Mouse (Mus musculus): Measurements from ENCODE around the gene Cox4i2. TPM values are rescaled to one million over a fixed set of nuclear protein-coding genes. Genes with fewer than 3 reads are reported as not detected.

The Cox4i2 gene
- 5.6 and 6.5 TPM in 2 replicates for polyA plus RNA-seq (2015; fragmentation: Nextera tagmentation; extraction: Ambion mirVana)

- DNase-seq (ENCODE audit: low spot score) = peak; percentile 45
Measured at GRCm38 (mm10) chr2:152753944-152754711, at the start of gene Cox4i2. Cox4i2 (plus strand) TSS chr2:152754173.

DNA sequence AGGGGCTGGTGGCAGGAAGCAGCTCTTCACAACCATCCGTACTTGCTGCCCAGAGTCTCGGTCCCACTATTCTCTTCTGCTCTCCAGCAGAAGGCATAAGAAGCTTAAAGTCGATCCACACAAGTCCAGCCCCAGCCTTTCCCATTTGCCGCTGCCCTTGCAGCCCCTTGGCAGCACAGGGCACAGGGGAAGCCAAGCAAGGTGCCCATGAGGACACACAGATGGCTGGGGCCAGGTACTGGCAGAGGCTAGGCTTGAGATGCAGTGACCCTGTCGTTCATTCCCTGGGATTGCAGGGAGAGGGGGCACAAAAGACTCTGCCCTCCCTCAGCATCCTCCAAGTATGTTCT lies 49.7 kb upstream of the Cox4i2 start:
- no peak for DNase-seq (ENCODE audit: low spot score)

- no peak for DNase-seq (ENCODE audit: low spot score)
Measured at GRCm38 (mm10) chr2:152704811-152705370, 49.1 kb upstream of the Cox4i2 start.

- no peak for DNase-seq (ENCODE audit: low spot score)
Measured at GRCm38 (mm10) chr2:152705993-152706571, 47.9 kb upstream of the Cox4i2 start.

- no peak for DNase-seq (ENCODE audit: low spot score)
Measured at GRCm38 (mm10) chr2:152707186-152707585, 46.8 kb upstream of the Cox4i2 start.

DNA sequence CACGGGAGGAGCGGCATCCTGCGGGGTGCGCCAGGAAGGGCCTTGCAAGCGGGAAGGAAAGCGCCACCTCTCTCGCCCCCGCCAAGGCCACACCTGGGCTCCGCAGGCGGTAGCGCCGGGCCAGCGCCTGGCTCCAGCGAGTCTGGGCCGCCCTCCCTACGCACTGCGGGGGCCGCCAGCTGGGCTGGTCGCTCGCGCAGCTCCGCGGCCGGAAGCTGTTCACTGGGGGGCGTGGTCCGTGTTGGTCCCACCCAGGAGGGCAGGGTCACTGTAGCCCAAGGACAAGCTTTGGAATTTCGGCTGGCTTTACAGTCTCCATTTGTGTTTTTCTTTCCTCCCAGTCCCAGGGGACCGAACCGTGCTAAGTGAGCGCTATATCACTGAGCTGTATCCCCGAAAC lies 46.3 kb upstream of the Cox4i2 start:
- DNase-seq (ENCODE audit: low spot score) = no peak

GRCm38 (mm10) chr2:152709066-152709465 lies 44.9 kb upstream of the Cox4i2 start:
- no peak for DNase-seq (ENCODE audit: low spot score)

DNA sequence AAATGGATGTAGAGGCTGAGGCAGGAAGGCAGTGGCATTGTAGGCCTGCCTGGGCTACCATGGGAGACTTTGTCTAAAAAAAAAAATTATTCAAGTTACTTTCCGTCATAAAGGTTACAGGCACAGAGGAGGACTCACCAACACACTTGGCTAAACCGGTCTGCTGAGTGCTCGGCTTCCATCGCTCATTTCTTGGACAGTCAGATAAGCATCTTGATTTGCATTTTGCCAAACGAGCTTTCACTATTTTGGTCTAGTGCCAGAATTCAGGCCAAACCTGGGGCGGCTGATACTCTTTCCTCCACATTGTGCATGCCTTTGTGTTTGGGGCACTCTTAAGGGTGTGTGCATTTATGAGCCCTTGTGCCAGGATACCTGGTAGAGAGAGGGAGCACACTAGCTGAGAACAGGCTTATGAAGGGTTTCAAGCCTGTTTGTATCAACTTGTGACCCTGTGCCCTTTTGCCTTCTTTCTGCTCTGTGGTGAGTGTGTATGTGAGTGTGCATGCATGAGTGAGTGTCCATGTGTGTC lies 37.7 kb upstream of the Cox4i2 start:
- no peak for DNase-seq (ENCODE audit: low spot score)

DNA sequence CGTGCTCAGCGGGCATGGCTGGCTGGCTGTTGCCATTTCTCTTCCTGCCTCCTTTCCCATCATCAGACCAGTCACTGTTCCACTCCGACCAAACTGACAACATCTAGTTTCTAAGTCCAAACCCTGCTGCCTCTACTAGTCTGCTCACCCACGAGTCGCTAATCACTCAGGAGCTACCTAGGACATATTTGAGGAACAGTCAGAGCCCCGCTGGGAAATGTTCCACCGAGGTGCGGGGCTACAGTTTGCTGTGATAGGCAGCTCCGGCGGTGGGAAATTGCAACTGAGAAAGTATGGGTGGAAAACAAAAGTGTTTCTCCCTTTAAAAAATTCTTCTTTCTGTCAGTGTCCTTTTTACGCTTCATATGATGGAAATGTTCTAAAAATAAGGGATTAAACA lies 36.3 kb upstream of the Cox4i2 start:
- no peak for DNase-seq (ENCODE audit: low spot score)

DNA sequence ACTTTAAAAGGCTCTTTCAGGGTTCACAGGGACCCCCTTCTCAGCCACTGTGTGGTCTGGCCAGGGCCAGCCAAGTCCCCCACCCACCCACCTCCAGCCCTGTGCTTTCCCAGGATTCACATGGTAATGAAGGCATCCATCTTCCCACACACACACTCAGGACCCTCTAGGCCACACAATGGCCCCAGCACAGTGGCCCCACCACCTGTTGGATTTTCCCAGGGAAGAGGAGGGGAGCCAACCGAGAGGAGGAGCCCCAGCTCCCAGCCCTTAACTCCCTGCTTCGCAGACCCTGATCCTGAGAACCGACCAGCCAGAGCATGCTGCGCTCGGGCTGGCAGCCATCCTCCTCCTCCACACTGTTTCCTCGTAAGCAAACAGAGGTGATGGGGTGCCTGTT lies 35.9 kb upstream of the Cox4i2 start:
- DNase-seq (ENCODE audit: low spot score) = no peak

DNA sequence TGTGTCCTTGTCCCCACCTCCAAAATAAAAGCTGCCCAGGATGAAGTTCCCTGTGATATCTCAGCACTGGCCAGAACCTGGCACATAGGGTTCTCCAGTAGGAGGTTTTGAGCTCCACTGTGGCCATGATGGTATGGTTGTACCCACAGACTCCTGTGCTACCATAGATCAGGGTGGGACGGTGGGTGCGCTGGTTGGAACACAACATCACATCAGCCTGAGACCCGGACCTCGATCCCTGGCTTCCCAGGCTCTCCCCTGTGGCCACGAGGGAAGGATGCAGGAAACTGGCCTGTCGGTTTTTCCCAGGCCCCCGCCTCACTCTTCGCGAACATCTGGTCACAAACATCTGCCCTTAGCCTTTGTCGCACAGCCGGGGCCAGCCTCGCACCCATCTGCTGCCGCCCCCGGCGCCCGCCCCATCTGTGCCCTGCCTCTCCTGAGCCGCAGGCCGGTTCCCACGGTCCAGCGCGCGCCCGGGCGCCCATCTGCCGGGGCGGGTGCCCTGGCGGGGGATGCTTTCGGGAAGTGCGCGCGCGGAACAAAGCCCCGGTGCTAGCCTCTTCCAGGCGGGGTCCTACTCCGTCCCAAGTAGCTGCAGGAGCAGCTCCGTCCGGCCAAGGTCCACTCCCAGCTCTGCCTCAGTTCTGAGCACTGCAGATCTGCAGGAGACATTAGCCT lies 30.2 kb upstream of the Cox4i2 start:
- DNase-seq (ENCODE audit: low spot score) = peak; percentile 14

- DNase-seq (ENCODE audit: low spot score) = no peak
Measured at GRCm38 (mm10) chr2:152724332-152724723, 29.6 kb upstream of the Cox4i2 start.

GRCm38 (mm10) chr2:152725178-152725750 lies 28.7 kb upstream of the Cox4i2 start:
- no peak for DNase-seq (ENCODE audit: low spot score)

GRCm38 (mm10) chr2:152726213-152726612 lies 27.8 kb upstream of the Cox4i2 start:
- DNase-seq (ENCODE audit: low spot score) = no peak

DNA sequence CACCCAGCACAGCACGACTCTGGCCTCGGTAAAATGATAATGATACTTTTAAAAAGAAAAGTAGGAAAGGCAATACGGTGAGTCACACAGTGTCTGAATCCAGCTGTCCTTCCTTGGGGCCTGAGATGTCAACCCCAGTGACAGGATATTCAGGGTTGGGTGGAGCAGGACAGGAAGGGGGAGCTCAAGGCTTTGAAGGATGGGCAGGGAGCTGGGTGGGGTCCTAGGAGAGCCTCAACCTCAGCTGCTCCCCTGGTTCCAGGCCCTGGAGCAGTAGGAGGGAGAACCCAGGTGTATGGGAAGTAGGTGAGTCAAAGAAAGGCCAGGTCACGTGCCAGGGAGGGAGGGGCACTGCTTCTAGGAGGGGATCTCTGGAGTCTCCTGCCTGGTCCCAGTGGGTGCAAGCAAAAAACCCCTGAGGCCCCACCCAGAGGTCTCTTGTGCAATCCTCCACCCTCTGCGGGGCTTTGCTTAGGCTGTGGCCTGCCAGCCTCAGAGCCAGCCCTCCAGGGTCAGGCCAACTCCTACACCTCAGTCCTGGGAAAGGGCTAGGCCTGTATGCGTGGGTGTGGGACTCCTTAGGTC lies 27.1 kb upstream of the Cox4i2 start:
- no peak for DNase-seq (ENCODE audit: low spot score)

DNA sequence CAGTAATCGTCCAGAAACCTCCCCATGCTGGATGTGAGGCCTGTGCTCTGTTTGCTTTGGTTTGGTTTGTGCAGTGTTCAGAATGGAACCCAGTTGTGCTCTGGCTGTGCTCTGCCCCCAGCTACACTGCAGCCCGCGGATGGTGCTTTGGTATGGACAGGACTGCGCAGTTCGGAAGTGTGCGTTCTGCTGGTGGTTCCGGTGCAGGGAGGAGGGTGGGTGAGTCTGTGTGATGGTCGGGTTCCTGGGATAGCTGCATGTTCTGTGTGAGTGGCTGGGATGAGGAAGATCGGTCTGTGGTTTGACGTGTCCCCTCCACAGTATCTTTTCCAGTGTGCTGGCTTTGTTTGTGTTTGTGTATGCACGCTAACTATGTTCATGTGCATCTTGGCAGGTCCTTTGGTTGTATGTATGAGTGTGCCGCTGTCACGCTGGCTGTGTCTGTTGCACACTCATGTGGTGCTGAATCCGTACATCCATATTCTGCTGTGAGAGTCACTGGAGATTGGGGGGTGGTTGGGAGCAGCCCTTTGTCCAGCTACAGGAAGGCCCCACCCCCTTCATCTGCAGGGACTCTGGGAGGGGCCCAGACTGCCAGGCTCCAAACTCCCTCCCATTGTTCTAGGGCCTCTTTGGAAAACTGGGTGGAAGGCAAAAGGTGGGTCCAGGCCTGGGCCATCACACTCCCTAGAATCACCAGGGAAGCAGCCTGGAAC lies 26.0 kb upstream of the Cox4i2 start:
- DNase-seq (ENCODE audit: low spot score) = no peak

DNA sequence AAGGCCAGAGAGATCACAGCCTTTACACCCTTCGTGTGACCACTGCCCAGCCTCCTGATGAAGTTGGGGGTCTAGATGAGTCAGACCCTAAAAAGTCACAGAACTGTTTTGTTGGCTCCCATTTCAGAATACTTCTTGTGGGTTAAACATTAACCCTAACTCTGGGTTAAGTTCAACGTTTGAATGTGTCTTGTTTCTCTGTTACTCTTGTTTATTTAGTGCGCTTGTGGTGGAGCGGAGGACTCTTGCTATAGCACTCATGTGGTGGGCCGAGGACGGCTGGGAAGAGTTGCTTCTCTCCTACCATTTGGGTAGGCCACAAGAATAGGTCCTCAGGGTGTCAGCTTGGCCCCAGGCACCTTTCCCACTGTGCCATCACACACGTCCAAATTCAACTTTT lies 25.4 kb upstream of the Cox4i2 start:
- DNase-seq (ENCODE audit: low spot score) = no peak

DNA sequence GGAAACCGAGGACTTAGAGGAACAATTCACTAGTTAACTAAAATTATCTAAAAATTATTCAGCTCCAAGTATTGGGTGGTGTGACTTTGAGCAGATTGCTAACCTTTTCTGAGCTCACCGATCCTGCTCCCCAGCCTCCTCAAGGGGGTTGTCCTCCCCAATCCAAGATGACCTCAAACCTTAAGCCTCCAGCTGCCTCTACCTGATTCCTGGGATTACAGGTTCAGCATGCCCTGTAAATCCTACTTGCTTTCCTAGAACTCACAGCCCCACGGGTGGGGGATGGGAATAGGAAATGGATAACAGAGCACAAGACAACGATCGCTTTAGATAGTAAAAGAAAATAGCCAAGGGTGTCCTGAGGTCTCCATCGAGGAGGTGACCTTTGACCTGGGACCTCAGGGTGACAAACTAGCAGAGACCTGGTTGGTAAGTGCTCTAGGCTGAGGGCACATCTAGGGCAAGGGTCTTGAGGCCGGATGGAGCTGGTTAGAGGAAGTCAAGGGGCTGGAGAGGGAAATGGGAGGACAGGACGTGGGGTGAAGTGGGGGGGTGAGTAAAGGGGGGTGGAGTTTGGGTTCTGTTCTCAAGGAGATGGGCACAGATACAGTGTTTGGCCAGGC lies 24.8 kb upstream of the Cox4i2 start:
- no peak for DNase-seq (ENCODE audit: low spot score)

DNA sequence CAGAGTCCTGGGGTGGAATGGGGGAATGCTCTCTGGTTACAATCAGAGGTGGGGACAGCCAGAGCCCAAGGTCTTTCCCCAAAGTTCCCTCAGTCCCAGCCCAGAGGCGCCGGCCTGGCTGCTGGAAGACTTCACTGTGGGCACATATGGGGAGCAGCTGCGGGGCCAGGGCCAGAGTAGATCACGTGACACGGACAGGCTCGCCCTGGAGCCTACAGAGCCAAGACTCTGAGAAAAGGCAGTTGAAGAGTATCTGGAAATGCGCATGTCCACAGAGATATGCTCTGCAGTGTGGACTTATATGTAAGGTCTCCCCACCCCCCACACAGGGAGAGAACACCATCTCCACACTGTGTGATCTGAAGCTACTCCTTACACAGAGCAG lies 24.3 kb upstream of the Cox4i2 start:
- no peak for DNase-seq (ENCODE audit: low spot score)

- DNase-seq (ENCODE audit: low spot score) = no peak
Measured at GRCm38 (mm10) chr2:152733201-152733600, 20.8 kb upstream of the Cox4i2 start.
